Mouse (Mus musculus): ENCODE measurements around the gene Rrbp1. TPM values are rescaled to one million over a fixed set of nuclear protein-coding genes. Genes with fewer than 3 reads are reported as not detected.

Rrbp1 gene
- total RNA-seq, 1 experiment from 2014 or later = 184 TPM

DNA sequence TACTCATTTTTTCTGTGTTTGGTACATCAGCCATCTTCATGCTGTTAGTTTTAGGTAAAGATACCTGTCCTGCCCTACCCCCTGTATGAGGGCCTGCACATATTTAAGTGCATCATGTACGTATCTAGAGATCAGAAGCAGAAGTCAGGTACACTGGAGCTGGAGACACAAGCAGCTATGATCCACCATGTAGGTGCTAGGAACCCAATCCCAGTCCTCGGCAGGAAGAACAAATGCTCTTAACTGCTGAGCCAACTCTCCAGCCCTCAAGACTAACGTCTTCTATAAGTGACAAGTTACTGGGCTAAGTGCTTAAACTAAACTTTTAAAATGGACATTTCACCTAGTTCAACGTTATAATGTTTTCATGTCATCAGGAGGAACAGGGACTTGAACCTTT, 3.9 kb downstream of the Rrbp1 start:
- no peak for ATAC-seq (replicated peaks; ENCODE audit: low read depth, poor library complexity, severe bottlenecking)

DNA sequence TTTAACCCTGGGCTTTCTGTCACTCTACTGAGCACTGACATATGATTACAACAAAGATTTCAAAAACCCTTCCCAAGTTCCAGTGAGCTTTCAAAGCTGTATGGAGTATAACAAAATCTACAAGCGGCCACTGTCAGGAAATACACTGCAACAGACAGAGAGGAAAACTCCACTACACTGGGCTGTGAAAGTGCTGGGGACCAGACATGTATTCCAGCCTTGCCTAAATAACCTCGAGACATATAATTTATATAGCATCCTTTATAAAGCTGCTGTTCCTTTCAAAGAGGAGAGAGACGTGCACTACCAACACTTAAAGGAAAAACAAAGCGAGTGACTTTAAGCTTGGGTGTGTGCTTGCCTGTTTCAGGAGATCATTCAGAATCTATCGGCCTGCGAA, 4.4 kb downstream of the Rrbp1 start:
- no peak for ATAC-seq (replicated peaks; ENCODE audit: low read depth, poor library complexity, severe bottlenecking)

DNA sequence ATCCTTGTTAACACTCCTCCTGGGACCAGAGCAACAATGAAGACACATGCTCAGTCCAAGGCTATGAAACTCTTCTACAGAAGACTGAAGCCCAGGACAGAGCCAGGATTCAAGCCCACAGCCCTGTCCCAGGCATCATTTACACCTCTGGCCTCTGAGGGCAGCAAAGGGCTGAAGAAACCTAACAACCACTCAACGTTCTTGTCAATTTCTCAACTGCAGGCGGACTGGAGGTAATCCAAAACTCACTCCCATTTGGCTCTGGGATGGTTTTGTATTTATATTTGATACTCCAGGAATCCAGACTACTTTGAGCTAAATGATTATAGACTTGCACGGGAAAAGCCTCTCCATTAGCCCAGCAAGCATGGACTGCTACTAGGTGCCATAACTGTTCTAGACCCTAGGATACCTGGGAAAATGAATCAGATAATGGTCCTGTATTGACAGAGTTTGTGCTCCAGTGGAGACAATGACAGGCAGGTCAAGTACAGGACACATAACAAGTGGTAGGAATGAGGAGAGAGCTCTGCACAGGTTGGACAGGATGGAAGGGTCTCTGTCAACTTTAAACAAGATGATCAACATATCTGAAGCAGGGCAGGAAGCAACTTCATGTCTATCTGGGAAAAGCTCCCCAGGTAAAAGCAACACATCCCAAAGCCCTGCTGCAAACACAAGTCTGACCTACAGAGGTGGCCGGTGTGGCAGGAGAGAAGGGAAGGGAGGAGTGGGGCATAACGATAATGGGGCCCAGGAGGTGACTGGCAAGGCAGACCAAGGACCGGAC, 5.7 kb downstream of the Rrbp1 start:
- ATAC-seq (replicated peaks; ENCODE audit: low read depth, poor library complexity, severe bottlenecking) = no peak

DNA sequence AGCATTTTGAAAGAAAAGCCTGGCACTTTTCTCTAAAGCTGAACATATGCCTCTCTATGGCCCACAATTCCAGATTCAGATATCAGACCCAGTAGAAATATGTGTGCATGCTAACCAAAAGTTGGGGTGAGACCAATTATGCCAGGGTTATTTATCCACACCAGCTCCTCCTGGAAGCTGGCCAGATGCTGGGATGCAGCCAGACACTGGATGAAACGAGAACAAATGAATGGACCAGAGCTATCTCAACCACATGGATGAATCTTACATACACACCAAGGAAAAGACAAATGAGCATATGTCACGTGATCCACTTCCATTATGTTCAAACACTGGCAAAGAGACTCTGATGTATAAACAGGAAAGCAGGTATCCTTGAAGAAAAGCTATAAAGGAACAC, 7.5 kb downstream of the Rrbp1 start:
- no peak for ATAC-seq (replicated peaks; ENCODE audit: low read depth, poor library complexity, severe bottlenecking)

DNA sequence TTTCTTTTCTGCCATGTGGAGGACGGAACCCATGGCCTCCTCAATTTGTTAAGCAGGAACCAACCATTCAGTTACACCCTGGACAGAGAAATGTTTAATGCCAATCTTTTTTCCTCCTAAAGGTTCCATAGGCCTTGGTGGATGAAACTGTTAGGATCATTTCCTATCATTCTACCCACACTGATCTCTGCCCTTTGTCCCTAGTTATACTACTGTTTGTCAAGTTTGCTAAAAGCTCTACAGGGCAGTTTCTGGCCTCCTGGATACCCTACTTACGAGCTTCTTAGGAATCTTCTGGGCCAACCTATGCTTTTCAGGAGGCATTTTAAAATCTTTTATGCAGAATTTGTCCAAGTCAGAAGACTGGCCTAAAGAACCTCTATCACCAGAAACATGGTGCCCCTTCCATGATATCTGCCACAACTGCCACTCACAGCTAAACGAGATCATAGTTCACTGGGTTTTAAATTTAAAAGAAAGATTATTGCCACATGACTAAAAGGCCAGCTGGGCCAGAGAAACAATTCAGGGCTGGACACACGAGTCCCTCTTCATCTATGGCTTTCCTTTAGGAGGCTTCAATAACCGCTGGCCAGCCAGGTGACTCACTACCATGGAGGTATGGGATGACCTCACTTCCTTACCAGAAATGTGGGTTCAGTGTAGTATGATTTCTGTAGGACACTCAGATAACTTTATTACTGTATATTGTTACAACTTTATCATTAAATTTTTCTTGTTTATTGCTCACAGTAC, 8.7 kb downstream of the Rrbp1 start:
- ATAC-seq (replicated peaks; ENCODE audit: low read depth, poor library complexity, severe bottlenecking) = no peak

DNA sequence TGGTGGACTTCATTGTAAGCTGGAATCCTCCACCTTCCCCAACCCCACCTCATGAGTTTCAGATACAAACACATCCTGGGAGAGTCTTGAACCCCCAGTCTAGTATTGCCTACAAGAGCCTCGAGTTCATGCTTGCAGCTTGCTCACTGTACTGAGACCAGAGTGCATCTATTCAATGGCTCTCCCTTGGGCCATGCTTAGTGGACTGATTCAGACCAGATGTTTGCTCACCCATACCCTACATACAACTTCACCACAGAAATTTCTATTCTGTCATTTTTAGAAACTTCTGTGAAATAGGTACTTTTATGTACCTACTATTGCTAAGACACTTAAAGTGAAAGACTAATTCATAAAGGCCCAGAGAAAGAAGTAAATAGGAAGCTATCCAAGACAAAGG, 18.1 kb downstream of the Rrbp1 start:
- no peak for ATAC-seq (replicated peaks; ENCODE audit: low read depth, poor library complexity, severe bottlenecking)

DNA sequence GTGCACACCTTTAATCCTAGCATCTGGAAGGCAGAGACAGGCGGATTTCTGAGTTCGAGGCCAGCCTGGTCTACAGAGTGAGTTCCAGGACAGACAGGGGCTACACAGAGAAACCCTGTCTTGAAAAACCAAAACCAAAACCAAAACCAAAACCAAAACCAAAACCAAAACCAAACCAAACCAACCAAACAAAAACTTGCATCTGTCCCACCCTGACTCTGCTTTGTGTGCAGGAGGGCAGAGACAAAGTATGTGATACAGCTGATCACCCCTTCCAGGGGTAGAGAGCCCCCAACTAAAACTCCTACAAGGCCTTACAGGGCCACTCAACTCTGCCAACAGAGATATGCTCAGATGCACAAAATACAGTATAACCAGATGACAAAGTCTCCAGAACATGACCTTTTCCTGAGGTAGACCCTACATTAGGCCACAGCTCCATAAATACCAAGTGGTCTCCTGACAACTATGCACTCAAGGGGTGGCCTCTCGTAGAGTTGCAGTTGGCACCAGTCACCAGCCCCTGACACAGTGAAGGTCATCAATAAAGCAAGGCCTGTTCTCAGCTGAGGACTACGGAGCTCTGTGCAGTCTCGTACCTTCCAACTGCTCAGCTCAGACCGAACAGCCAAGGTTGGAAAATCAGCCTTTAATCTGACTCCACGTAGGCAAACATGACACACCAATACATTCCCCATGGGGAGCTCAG, 18.9 kb downstream of the Rrbp1 start:
- no peak for ATAC-seq (replicated peaks; ENCODE audit: low read depth, poor library complexity, severe bottlenecking)

DNA sequence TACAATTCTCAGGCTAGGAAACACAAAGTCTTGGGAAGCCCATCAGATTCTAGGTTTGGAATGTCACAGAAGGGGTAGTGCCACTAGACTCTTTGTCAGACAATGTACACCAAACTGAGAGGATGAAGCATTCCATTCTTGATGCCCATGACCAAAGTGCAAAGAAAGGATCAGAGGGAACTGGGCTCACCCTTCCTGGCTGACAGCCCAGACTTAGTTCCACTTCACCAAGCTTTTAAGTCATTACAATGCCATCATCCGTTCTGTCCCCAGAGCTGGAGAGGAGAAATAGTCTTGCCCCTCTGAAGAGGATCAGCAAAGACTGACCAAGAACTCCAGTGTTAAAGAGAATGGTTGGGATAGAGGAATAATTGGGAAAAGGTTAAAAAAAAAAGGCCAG, 20.1 kb downstream of the Rrbp1 start:
- ATAC-seq (replicated peaks; ENCODE audit: low read depth, poor library complexity, severe bottlenecking) = 0 out of 2 replicates have a peak, but pooled peaks have one; percentile 20

DNA sequence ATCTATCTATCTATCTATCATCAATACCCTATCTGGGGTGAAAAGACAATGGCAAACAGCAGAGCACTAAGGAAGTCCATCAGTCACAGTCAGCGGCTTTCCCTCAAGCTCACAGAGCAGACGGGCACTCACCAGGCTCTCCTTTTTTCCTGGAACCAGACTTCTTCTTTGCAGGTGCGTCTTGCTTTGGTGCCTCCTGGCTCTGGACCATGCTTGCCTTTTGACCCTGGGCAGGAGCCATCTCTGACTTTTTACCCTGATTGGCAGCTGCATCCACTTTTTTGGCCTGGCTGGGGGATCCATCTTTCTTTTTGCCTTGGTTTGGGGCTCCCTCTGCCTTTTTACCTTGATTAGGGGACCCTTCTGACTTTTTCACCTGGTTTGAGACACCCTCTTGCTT, 23.0 kb downstream of the Rrbp1 start:
- ATAC-seq (replicated peaks; ENCODE audit: low read depth, poor library complexity, severe bottlenecking) = no peak

DNA sequence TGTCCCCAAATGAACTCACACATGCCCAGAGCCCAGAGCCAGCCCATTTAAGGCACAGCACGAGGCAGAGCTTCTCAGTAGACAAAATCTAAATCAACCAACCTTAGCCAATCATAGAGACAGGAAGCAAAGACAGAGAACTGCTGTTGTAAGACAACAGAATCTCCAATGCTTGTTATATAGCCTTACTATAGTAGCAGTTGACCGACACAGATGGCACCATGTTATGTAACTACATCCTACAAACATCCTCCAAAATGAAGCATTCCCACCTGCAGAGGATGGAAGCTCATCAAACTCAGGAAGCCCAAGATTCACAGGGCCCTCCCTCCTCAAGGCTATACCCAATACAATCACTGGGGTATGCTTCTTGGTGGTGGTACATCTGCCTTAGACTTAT, 23.6 kb downstream of the Rrbp1 start:
- ATAC-seq (replicated peaks; ENCODE audit: low read depth, poor library complexity, severe bottlenecking) = no peak

DNA sequence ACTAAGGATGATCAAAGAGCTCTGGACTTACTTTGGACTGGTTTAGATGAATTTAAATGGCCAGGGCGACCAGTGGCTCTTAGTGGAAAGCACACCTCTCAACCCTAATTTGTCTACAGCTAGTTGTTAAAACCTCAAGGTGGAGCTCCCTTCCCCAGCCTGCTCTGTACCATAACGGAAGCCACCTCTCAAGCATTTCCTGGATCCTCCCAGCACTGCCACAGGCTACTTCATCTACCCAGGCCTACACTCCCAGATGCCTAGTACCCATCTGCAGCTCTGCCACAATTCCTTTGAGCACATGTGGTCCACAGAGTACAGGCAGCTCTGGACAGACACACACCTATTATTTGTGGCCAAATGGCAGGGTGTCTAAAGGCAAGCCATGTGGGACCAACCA, 27.6 kb downstream of the Rrbp1 start:
- ATAC-seq (replicated peaks; ENCODE audit: low read depth, poor library complexity, severe bottlenecking) = peak; percentile 37

DNA sequence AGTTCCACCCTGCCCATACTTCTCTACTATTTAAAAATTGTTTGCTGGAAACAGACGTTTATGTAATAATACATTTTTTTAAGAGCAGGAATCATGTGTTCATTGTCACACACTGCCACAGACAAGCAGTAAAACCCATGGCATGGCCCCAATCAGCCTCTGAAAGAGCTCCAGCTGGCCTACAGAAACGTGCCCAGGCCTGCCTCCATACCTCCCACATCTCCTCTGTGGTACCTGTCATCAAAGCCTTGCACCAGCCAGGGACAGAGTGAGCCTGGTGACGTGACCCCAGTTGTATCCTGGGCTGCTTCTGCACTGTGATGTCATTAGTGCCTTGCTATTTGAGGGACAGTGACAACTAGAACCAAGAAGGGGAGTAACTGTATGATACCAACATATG, 28.2 kb downstream of the Rrbp1 start:
- ATAC-seq (replicated peaks; ENCODE audit: low read depth, poor library complexity, severe bottlenecking) = no peak

DNA sequence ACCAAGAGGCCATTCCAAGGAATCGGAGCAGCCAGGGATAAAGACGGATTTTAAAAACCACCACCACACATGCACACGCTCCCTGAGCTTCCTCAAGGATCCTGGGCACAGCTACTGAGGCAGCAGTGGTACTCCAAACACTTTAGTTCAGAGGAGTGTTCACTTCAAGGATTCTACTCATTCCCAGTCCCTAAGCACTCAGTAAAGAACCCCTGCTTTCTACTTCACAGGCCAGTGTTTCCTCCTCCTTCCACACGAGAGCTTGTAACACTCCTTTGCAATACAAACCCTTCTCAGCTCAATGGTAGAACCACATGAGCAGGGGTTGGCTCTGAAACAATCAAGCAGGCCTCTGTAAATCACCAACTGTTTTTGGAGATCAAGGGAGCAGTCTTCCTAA, 28.9 kb downstream of the Rrbp1 start:
- ATAC-seq (replicated peaks; ENCODE audit: low read depth, poor library complexity, severe bottlenecking) = no peak

DNA sequence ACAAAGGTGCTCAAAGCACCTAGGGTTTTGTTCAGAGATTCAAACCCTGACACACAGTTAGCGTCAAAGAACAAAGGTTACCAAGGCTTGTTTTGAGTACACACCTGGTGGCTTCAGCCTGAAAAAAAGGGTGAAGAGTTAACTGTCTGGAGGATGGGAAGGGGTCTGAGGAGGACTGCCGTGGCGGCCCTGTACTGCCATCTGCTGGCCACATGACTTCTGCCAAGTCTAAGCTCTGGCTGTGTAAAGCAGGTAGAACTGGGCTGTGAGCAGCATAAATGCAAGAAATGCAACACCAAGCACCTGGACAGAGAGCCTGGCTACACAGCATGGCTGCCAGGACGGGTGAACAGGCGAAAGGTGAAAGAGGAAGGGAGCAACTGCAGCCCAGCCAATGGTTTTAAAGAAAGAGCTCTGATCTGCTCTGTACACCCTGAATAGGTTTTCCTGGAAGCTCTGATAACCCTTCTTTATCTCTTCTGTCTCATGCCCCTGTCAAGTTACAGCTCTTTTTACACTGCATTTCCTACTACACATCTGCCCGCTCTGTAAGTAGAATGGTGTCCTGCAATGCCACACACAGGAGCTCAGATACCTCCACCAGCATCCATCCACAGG, 30.2 kb downstream of the Rrbp1 start:
- ATAC-seq (replicated peaks; ENCODE audit: low read depth, poor library complexity, severe bottlenecking) = peak; percentile 68

DNA sequence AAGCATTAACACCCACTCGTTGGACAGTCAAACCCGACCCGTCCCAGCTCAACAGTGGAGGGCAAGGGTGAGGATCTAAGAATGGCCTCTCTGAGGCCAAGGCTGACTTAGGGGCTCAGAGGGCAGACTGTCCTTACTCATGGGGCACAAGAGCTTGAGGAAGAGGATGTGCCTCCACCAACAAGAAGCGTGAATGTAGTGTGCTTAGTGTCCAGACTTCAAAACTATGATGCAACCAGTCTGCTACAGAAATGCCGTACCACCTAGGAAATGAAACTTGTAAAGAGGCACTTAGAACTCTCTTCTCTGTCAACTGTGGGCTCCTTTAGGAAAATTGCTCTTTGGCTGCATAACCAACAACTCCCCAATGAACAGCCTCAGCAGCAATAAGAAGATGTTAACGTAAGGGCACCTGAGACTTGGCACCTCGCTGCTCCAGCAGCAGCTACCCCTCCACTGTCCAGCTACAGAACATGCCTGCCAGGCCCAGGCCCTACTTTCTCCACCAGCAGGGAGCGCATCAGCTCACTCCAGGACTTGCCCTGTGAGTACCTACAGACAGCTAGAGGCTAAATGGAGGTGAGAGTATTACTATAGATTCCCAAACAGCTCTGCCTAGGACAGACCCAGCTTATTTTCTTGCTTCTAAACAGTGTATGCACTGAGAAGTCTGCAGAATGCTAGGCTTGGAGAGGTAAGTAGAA, 32.5 kb downstream of the Rrbp1 start:
- peak; percentile 42 for ATAC-seq (replicated peaks; ENCODE audit: low read depth, poor library complexity, severe bottlenecking)

DNA sequence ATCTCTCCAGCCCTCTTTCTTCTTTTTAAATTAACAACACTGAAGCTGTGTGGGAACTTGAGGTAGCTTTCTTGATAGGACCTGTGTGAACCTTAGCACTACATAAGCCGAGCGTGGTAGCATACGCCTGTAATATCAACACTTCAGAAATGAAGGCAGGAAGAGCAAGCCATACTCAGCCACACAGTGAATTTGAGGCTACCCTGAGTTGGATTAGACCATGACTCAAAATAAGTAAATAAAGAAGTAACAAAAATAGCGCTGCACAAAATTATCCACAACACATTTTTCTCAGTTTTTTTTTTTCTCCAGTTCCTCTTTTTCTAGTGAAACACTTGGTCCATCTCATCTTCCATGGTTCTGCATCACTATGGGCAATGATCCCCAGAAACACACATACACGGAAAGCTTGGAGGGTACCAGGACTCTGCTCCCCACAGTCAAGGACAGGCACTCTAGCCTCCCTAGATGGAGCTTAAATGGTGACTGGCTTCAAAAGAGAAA, 35.9 kb downstream of the Rrbp1 start:
- peak; percentile 26 for ATAC-seq (replicated peaks; ENCODE audit: low read depth, poor library complexity, severe bottlenecking)

DNA sequence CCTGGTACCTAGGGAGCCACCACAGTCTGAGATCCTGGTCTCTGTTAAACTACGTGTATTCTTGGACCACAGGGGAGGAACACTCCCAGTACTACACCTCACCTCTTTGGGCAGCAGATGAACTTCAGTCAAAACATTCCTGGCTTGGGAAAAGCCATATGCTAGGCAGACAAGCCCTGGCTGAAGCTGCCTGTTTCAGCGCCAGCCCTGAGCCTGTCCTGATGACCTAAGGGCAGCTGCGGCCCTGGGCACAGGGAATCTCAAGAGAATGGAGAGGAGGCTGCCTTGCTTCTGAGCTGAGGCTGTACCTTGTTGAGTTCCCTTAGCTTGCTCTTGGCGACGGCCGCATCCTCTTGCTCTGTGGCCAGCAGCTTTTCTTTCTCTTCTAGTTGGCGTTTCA, 37.9 kb downstream of the Rrbp1 start:
- no peak for ATAC-seq (replicated peaks; ENCODE audit: low read depth, poor library complexity, severe bottlenecking)

DNA sequence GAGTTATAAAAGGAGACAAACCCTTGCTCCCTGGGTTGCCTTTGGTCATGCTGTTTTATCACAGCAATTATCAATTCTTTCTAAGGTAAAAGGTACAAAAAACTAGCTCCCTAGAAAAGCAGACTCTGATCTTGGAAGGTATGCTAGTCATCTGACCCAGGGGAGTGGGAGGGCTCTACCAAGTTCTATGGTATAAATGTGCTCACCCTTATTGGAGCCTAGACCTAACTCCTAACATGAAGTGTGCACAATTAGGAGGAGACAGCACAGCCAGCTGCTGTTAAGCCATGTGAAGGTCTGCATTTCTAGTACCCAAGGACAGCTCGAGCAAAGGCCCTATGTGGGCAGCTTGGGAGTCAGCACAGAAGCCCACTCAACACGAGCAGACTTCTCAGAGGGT, 39.2 kb downstream of the Rrbp1 start:
- ATAC-seq (replicated peaks; ENCODE audit: low read depth, poor library complexity, severe bottlenecking) = no peak

DNA sequence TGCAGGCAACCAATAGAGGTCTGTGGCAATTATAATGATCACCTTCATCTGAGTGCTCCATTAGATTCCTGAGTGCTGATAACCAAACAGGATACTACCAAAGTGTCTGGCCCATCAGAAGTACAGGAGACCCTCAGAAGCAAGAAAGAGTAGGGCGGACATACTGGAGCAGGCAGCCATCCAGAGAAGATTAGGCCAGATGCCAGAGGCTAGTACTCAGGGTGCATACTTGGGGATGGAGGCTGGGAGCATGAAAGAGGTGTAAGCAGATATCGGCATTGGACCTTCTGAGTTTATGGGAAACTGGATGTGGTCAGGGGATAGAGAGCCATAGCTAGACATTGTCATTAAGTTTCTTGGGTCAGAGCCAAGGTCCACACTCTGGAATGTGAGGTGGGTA, 40.2 kb downstream of the Rrbp1 start:
- ATAC-seq (replicated peaks; ENCODE audit: low read depth, poor library complexity, severe bottlenecking) = no peak

DNA sequence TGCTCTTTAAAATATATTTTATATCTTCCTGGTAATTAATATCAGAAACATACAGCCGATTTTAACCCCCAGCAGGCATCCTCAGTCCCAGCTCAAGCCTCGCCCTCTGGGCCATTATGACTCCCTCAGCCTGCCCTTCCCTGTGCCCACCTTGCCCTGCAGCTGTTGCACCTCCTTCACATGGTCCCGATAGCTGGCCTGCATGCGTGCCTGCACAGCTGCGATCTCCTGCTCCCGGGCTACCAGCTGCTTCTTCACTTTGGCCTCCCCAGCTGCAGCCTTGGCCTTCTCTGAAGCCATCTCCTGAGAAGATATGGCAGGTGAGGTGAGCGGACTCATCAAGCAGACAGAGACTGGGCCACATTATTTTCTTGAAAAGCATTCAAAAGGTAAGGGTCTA, 41.8 kb downstream of the Rrbp1 start:
- ATAC-seq (replicated peaks; ENCODE audit: low read depth, poor library complexity, severe bottlenecking) = no peak

Data from common myeloid progenitor, adult 5-6 weeks (primary cell).